Mouse (Mus musculus): ENCODE measurements at regions not wholly inside any gene's neighbourhood (a gene's known extent, or its start where the extent isn't known, plus 50 kb on each side); places are given as distances from the start of the nearest gene placed in this dataset.

DNA sequence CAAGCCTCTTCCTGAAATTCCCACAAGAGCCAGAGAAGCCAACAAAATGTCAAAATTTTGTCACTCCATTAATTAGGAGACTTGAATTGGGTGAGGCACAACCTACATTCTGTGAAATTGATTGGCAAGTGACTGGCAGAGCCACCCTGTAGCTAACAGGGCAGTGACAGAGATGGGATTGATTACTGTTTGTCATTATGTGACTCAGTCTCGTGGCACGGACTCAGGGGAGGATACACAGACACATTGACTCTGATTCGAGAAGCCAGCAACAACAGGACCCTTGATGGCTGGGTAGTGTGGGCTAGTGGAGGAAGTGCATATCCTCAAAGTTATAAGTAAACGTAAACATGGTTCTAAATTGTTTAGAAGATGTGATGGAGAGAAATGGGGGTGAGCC, 445.8 kb upstream of the Pkn2 start:
- no peaks in the 10 kb centered on the region for H3K36me3 ChIP-seq (ENCODE audit: control insufficient read depth, insufficient read depth, low read length)
- 35% methylated on average over 4 of the region's 4 CpGs for WGBS
- no peak overlapping the region for H3K4me2 ChIP-seq (replicated peaks; ENCODE audit: low read depth)
- ATAC-seq (ENCODE audit: low FRiP score, low TSS enrichment) (no peak), DNase-seq (ENCODE audit: low spot score) (no peak)
- H3K4me3 ChIP-seq (ENCODE audit: low read depth, low read length) = no peak overlapping the region
- H3K4me1 ChIP-seq (replicated peaks; ENCODE audit: control insufficient read depth, insufficient read depth) = no peaks in the 10 kb centered on the region
- no peak overlapping the region for H3K9ac ChIP-seq (ENCODE audit: low read length)
- no peaks in the 10 kb centered on the region for H3K9me3 ChIP-seq (ENCODE audit: control insufficient read depth, low read length)
- no peak overlapping the region for H3K27ac ChIP-seq (replicated peaks)
- H3K27me3 ChIP-seq (ENCODE audit: control insufficient read depth, insufficient read depth, low read length) = no peaks in the 10 kb centered on the region
- TF ChIP-seq EP300 (optimal IDR thresholded peaks at IDR 0.05) (no peak), CTCF (IDR thresholded peaks at IDR 0.05; ENCODE audit: low read depth) (no peak)

- Histone ChIP-seq H3K4me3 (ENCODE audit: low read depth, low read length) (no peak overlapping the region), H3K4me2 (replicated peaks; ENCODE audit: low read depth) (no peak overlapping the region), H3K4me1 (replicated peaks; ENCODE audit: control insufficient read depth, insufficient read depth) (no peaks in the 10 kb centered on the region), H3K27ac (replicated peaks) (no peak overlapping the region), H3K36me3 (ENCODE audit: control insufficient read depth, insufficient read depth, low read length) (no peaks in the 10 kb centered on the region), H3K27me3 (ENCODE audit: control insufficient read depth, insufficient read depth, low read length) (no peaks in the 10 kb centered on the region), H3K9ac (ENCODE audit: low read length) (no peak overlapping the region), H3K9me3 (ENCODE audit: control insufficient read depth, low read length) (no peaks in the 10 kb centered on the region)
- no peak for ATAC-seq (ENCODE audit: low FRiP score, low TSS enrichment)
- WGBS = 60% methylated on average over 7 of the region's 7 CpGs
- no peak for DNase-seq (ENCODE audit: low spot score)
- TF ChIP-seq CTCF (IDR thresholded peaks at IDR 0.05; ENCODE audit: low read depth) = no peak
- TF ChIP-seq EP300 (optimal IDR thresholded peaks at IDR 0.05) = no peak
Observed at GRCm38 (mm10) chr3:143316457-143316856, 434.7 kb upstream of the Pkn2 start.

GRCm38 (mm10) chr3:143291793-143292192, 410.0 kb upstream of the Pkn2 start:
- peak; percentile 19; the same call in 1 of the 2 replicates for TF ChIP-seq CTCF (IDR thresholded peaks at IDR 0.05; ENCODE audit: low read depth)
- TF ChIP-seq EP300 (optimal IDR thresholded peaks at IDR 0.05) = no peak
- Histone ChIP-seq H3K36me3 (ENCODE audit: control insufficient read depth, insufficient read depth, low read length) (no peaks in the 10 kb centered on the region), H3K4me2 (replicated peaks; ENCODE audit: low read depth) (no peak overlapping the region), H3K4me1 (replicated peaks; ENCODE audit: control insufficient read depth, insufficient read depth) (no peaks in the 10 kb centered on the region), H3K27ac (replicated peaks) (no peak overlapping the region), H3K9ac (ENCODE audit: low read length) (no peak overlapping the region), H3K4me3 (ENCODE audit: low read depth, low read length) (no peak overlapping the region), H3K9me3 (ENCODE audit: control insufficient read depth, low read length) (no peaks in the 10 kb centered on the region), H3K27me3 (ENCODE audit: control insufficient read depth, insufficient read depth, low read length) (no peaks in the 10 kb centered on the region)
- DNase-seq (ENCODE audit: low spot score) = no peak
- WGBS = 79% methylated on average over 4 of the region's 4 CpGs
- no peak for ATAC-seq (ENCODE audit: low FRiP score, low TSS enrichment)

- H3K4me1 ChIP-seq (replicated peaks; ENCODE audit: control insufficient read depth, insufficient read depth) = no peaks in the 10 kb centered on the region
- TF ChIP-seq EP300 (optimal IDR thresholded peaks at IDR 0.05) = no peak
- no peak overlapping the region for H3K4me2 ChIP-seq (replicated peaks; ENCODE audit: low read depth)
- H3K9ac ChIP-seq (ENCODE audit: low read length) = no peak overlapping the region
- no peaks in the 10 kb centered on the region for H3K9me3 ChIP-seq (ENCODE audit: control insufficient read depth, low read length)
- no peak overlapping the region for H3K4me3 ChIP-seq (ENCODE audit: low read depth, low read length)
- H3K27ac ChIP-seq (replicated peaks) = no peak overlapping the region
- 85% methylated on average over 6 of the region's 6 CpGs for WGBS
- H3K36me3 ChIP-seq (ENCODE audit: control insufficient read depth, insufficient read depth, low read length) = no peaks in the 10 kb centered on the region
- ATAC-seq (ENCODE audit: low FRiP score, low TSS enrichment) (no peak), DNase-seq (ENCODE audit: low spot score) (no peak)
- H3K27me3 ChIP-seq (ENCODE audit: control insufficient read depth, insufficient read depth, low read length) = no peaks in the 10 kb centered on the region
Observed at GRCm38 (mm10) chr3:143264132-143264531, 382.3 kb upstream of the Pkn2 start.

DNA sequence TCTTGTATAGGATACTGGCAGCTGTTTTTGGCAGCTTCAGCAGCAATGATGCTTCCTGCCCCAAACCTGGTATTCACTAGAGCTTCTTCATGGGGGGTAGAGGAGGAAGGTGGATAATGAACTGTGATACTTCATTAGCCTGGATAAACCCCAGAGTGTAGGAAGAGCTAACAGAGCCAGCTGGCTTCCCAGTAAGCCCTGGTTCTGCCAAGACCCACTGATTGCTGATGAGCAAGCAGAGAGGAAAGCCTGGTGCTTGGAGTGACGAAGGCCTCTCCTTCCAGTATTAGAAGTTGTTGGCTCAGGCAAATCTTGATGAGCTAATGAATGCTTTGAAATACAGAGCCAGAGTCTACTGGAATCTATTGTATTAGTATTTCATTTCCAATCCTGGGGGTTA, 370.8 kb upstream of the Pkn2 start:
- WGBS = 73% methylated on average over 1 of the region's 1 CpGs

GRCm38 (mm10) chr3:143252008-143252407, 370.2 kb upstream of the Pkn2 start:
- H3K4me2 ChIP-seq (replicated peaks; ENCODE audit: low read depth) = no peak overlapping the region
- TF ChIP-seq EP300 (optimal IDR thresholded peaks at IDR 0.05) (no peak), CTCF (IDR thresholded peaks at IDR 0.05; ENCODE audit: low read depth) (no peak)
- H3K36me3 ChIP-seq (ENCODE audit: control insufficient read depth, insufficient read depth, low read length) = no peaks in the 10 kb centered on the region
- no peak overlapping the region for H3K4me3 ChIP-seq (ENCODE audit: low read depth, low read length)
- H3K27me3 ChIP-seq (ENCODE audit: control insufficient read depth, insufficient read depth, low read length) = no peaks in the 10 kb centered on the region
- no peaks in the 10 kb centered on the region for H3K4me1 ChIP-seq (replicated peaks; ENCODE audit: control insufficient read depth, insufficient read depth)
- H3K27ac ChIP-seq (replicated peaks) = no peak overlapping the region
- H3K9ac ChIP-seq (ENCODE audit: low read length) = no peak overlapping the region
- no peak for ATAC-seq (ENCODE audit: low FRiP score, low TSS enrichment)
- 61% methylated on average over 2 of the region's 2 CpGs for WGBS
- H3K9me3 ChIP-seq (ENCODE audit: control insufficient read depth, low read length) = no peaks in the 10 kb centered on the region
- no peak for DNase-seq (ENCODE audit: low spot score)

More for the DNA sequence above, 370.8 kb upstream of the Pkn2 start:
- no peak for TF ChIP-seq EP300 (optimal IDR thresholded peaks at IDR 0.05)
- no peak for TF ChIP-seq CTCF (IDR thresholded peaks at IDR 0.05; ENCODE audit: low read depth)
- H3K4me2 ChIP-seq (replicated peaks; ENCODE audit: low read depth) = no peak overlapping the region
- H3K4me3 ChIP-seq (ENCODE audit: low read depth, low read length) = no peak overlapping the region
- no peaks in the 10 kb centered on the region for H3K27me3 ChIP-seq (ENCODE audit: control insufficient read depth, insufficient read depth, low read length)
- DNase-seq (ENCODE audit: low spot score) (no peak), ATAC-seq (ENCODE audit: low FRiP score, low TSS enrichment) (no peak)
- no peaks in the 10 kb centered on the region for H3K9me3 ChIP-seq (ENCODE audit: control insufficient read depth, low read length)
- no peak overlapping the region for H3K27ac ChIP-seq (replicated peaks)
- no peaks in the 10 kb centered on the region for H3K36me3 ChIP-seq (ENCODE audit: control insufficient read depth, insufficient read depth, low read length)
- no peaks in the 10 kb centered on the region for H3K4me1 ChIP-seq (replicated peaks; ENCODE audit: control insufficient read depth, insufficient read depth)
- no peak overlapping the region for H3K9ac ChIP-seq (ENCODE audit: low read length)
